Mouse (Mus musculus): ENCODE results near the gene Dmkn. TPM values are rescaled to one million over a fixed set of nuclear protein-coding genes. Genes with fewer than 3 reads are reported as not detected.

The Dmkn gene
- polyA plus RNA-seq, 1 experiment from 2014 or later: 0.74 TPM

DNA sequence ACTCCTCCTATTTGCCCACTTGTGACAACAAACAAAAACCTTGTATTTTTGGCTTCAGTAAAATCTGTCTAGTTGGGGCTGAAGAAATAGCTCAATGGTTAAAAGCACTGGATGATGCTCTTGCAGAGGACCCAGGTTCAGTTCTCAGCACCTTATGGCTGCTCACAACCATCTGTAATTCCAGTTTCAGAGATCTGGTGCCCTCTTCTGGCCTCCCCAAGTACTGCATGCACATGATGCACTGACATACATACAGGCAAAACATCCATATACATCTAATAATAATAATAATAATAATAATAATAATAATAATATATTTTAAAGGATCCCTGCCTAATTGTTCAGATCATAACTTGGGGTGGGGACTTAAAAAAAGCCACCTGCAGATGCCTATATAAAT is 37.1 kb downstream of the Dmkn start:
- no peak for ATAC-seq (replicated peaks)
- no peaks in the 10 kb centered on the region for H3K4me1 ChIP-seq
- no peaks in the 10 kb centered on the region; the same call in 1 of the 2 replicates for H3K9me3 ChIP-seq
- no peaks in the 10 kb centered on the region for H3K27me3 ChIP-seq
- H3K27ac ChIP-seq (replicated peaks): no peak overlapping the region
- no peak overlapping the region for H3K4me2 ChIP-seq (replicated peaks)
- no peak overlapping the region for H3K4me3 ChIP-seq
- no peaks in the 10 kb centered on the region for H3K36me3 ChIP-seq
- H3K9ac ChIP-seq (replicated peaks): no peak overlapping the region

- ATAC-seq (replicated peaks): no peak
- Histone ChIP-seq H3K4me2 (replicated peaks) (no peak overlapping the region), H3K27ac (replicated peaks) (no peak overlapping the region), H3K4me1 (no peaks in the 10 kb centered on the region), H3K27me3 (no peaks in the 10 kb centered on the region), H3K36me3 (no peaks in the 10 kb centered on the region), H3K9ac (replicated peaks) (no peak overlapping the region), H3K9me3 (no peaks in the 10 kb centered on the region), H3K4me3 (no peak overlapping the region)
- 96% methylated on average over 3 of the region's 3 CpGs for WGBS
Measured at GRCm38 (mm10) chr7:30803256-30803655, 39.7 kb downstream of the Dmkn start.

DNA sequence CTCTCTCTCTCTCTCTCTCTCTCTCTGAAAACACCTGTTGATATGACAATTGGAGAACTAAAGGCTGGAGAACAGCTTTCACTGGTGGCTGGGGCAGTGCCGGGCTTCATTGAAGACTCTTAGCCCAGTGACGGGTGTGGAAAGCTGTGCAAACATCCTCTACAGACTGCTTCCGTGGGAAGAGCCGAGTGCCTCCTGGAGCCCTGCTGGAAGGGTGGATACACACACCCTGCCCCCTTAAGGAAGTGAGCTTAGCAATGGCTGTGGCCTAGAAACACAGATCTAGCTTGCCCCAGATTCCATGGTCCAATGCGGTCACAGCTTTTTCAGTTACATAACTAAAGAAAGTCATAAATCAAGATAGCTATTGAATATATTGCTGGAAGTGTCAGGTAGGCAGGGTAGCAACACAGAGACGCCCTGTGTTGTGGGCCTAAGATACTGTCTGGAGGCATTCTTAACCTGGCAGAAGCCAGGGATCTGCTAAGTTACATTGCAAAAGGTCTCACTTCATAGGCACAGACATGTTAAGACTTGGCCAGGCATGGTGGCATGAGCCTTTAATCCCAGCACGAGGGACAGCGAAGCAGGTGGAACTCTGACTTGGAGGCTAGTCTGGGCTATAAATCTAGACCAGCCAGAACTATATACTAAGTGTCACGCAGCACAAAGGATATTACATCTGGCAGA is 40.6 kb downstream of the Dmkn start:
- H3K9ac ChIP-seq (replicated peaks): no peak overlapping the region
- no peak overlapping the region for H3K4me2 ChIP-seq (replicated peaks)
- no peaks in the 10 kb centered on the region for H3K36me3 ChIP-seq
- H3K9me3 ChIP-seq: no peaks in the 10 kb centered on the region
- H3K27ac ChIP-seq (replicated peaks): no peak overlapping the region
- 89% methylated on average over 9 of the region's 9 CpGs for WGBS
- ATAC-seq (replicated peaks): no peak
- no peaks in the 10 kb centered on the region for H3K27me3 ChIP-seq
- H3K4me1 ChIP-seq: no peaks in the 10 kb centered on the region
- H3K4me3 ChIP-seq: no peak overlapping the region

GRCm38 (mm10) chr7:30805924-30806323 is 42.4 kb downstream of the Dmkn start:
- 49% methylated on average over 6 of the region's 6 CpGs for WGBS
- no peak for ATAC-seq (replicated peaks)

DNA sequence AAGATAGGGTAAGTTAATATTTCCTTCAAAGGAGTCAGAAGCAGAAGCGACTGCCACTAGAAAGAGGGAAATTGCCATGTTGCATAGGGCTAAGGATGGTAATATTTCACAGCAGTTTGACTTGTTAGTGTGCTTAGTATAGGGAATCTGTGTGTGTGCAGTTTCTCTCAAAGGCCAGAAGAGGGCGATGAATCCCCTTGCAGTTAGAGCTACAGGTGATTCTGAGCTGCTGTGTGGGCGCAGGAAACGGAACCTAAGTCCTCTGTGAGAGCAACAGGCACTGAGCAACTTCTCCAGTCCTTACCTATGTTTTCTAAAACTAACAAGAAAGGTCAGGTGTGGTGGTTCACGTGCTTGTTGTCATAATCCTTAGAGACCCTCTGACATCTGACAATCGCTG is 46.8 kb downstream of the Dmkn start:
- H3K9me3 ChIP-seq: no peaks in the 10 kb centered on the region
- ATAC-seq (replicated peaks): no peak
- 51% methylated on average over 6 of the region's 6 CpGs for WGBS

More at GRCm38 (mm10) chr7:30805924-30806323, 42.4 kb downstream of the Dmkn start:
- Histone ChIP-seq H3K9ac (replicated peaks) (no peak overlapping the region), H3K4me1 (no peaks in the 10 kb centered on the region), H3K4me3 (no peak overlapping the region), H3K36me3 (no peaks in the 10 kb centered on the region), H3K27me3 (no peaks in the 10 kb centered on the region), H3K9me3 (no peaks in the 10 kb centered on the region), H3K27ac (replicated peaks) (no peak overlapping the region), H3K4me2 (replicated peaks) (no peak overlapping the region)

DNA sequence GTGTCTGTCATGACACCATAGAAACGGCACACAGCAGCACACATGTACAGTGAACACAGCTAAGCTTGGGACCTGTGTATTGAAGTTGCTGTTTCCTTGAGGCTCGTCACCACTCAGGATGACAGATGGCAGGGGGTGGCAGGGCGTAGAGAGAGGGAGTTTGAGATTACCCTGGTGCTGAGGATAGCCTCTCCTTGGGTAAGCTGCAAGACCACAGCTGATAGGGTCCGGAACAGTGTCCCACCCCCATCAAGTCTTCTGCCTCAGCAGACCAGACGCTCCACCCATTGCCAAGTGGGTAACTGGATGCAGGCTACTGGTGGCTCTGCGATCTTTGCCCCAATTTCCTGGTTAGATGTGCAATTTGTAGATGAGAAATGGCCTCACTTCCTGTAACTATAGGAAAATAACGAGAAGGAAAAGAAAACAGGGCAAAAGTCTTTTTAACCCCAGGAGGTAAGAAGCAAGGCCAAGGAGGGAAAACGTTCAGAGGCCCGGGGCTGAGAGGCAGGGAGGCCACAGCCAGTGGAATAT is 48.3 kb downstream of the Dmkn start:
- WGBS: 73% methylated on average over 9 of the region's 9 CpGs
- H3K27ac ChIP-seq (replicated peaks): no peak overlapping the region
- ATAC-seq (replicated peaks): no peak
- no peak overlapping the region for H3K4me3 ChIP-seq
- H3K27me3 ChIP-seq: no peaks in the 10 kb centered on the region
- no peaks in the 10 kb centered on the region for H3K9me3 ChIP-seq
- H3K36me3 ChIP-seq: no peaks in the 10 kb centered on the region
- no peaks in the 10 kb centered on the region for H3K4me1 ChIP-seq
- no peak overlapping the region for H3K9ac ChIP-seq (replicated peaks)
- no peak overlapping the region for H3K4me2 ChIP-seq (replicated peaks)

More for the DNA sequence above, 46.8 kb downstream of the Dmkn start:
- Histone ChIP-seq H3K27me3 (no peaks in the 10 kb centered on the region), H3K4me2 (replicated peaks) (no peak overlapping the region), H3K9ac (replicated peaks) (no peak overlapping the region), H3K36me3 (no peaks in the 10 kb centered on the region), H3K4me1 (no peaks in the 10 kb centered on the region), H3K27ac (replicated peaks) (no peak overlapping the region), H3K4me3 (no peak overlapping the region)

DNA sequence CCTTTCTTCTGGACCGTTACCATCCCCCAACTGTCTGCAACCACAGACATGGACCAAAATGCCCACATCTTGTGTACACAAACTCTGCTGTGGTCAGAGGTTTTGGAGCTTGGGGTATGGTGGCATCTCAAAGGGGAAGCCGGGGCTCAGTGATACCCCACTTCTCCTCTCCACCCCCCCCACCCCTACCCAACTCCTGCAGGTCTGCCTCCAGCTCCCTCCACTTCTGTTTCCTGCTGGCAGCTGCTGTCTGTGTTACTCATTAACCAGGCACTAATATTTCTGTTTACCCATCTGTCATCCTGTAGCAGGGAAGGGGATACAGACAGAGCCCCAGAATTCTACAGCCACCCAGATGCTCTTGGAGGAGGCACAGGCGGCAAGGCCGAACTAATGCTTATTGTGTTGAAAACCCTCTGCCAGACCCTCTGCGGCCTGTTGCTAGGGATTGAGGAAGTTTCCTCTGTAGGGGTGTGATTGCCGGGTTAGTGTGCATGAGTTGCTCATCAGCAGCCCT is 48.8 kb downstream of the Dmkn start:
- Histone ChIP-seq H3K4me1 (no peaks in the 10 kb centered on the region), H3K4me2 (replicated peaks) (no peak overlapping the region), H3K27me3 (no peaks in the 10 kb centered on the region), H3K4me3 (no peak overlapping the region), H3K27ac (replicated peaks) (no peak overlapping the region), H3K9me3 (no peaks in the 10 kb centered on the region), H3K36me3 (no peaks in the 10 kb centered on the region), H3K9ac (replicated peaks) (no peak overlapping the region)
- 66% methylated on average over 6 of the region's 6 CpGs for WGBS
- ATAC-seq (replicated peaks): no peak

DNA sequence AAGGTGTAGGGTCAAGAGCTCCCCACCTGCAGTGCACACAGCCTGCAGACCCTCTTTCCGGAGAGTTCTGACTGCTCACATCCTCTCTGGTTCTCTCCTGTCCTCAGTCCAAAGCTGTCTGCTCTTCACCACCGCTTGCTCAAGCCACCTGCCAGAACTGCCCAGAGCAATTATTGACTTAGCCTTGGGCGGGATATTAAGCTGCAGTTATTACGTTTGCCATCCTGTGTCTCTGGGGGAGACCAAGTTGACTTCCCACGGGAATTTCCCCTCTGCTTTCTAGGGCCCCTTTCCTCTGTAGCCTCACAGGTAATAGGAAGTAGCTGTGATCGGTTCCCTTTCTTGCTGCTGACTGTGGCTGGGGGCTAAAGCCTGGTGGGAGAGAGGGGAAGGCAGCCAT is 56.6 kb downstream of the Dmkn start:
- Histone ChIP-seq H3K4me3 (no peak overlapping the region), H3K4me2 (replicated peaks) (no peak overlapping the region), H3K27ac (replicated peaks) (no peak overlapping the region), H3K36me3 (no peaks in the 10 kb centered on the region), H3K27me3 (no peaks in the 10 kb centered on the region), H3K4me1 (no peaks in the 10 kb centered on the region), H3K9me3 (no peaks in the 10 kb centered on the region), H3K9ac (replicated peaks) (no peak overlapping the region)
- WGBS: 78% methylated on average over 6 of the region's 6 CpGs
- ATAC-seq (replicated peaks): no peak

- Histone ChIP-seq H3K9ac (replicated peaks) (no peak overlapping the region), H3K4me3 (no peak overlapping the region), H3K9me3 (no peaks in the 10 kb centered on the region), H3K27me3 (no peaks in the 10 kb centered on the region), H3K4me2 (replicated peaks) (no peak overlapping the region), H3K27ac (replicated peaks) (no peak overlapping the region), H3K4me1 (no peaks in the 10 kb centered on the region), H3K36me3 (no peaks in the 10 kb centered on the region)
- 68% methylated on average over 7 of the region's 7 CpGs for WGBS
- no peak for ATAC-seq (replicated peaks)
Measured at GRCm38 (mm10) chr7:30820854-30821445, 57.4 kb downstream of the Dmkn start.

DNA sequence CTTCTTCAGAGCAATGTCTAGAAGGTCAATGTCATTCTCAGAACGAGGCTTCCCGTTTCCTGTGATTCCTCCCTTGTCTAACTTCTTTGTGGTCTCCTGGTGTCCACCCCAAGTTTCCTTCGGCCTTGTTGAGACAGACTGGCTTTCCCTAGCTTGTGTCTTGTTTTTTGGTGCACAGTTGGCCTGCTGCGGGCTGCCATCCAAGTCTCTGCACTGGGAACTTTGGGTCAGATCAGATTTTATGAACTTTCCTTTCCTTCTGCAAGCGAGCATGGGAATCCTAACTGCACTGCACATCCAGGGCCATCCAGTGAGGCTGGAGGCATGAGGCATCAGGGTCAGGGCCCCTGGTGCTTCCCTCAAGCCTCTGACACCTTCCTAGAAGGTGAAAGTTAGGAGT is 58.0 kb downstream of the Dmkn start:
- no peak overlapping the region for H3K27ac ChIP-seq (replicated peaks)
- no peaks in the 10 kb centered on the region for H3K9me3 ChIP-seq
- no peaks in the 10 kb centered on the region for H3K4me1 ChIP-seq
- no peaks in the 10 kb centered on the region for H3K27me3 ChIP-seq
- ATAC-seq (replicated peaks): no peak
- H3K9ac ChIP-seq (replicated peaks): no peak overlapping the region
- no peak overlapping the region for H3K4me2 ChIP-seq (replicated peaks)
- H3K36me3 ChIP-seq: no peaks in the 10 kb centered on the region
- WGBS: 74% methylated on average over 5 of the region's 5 CpGs
- no peak overlapping the region for H3K4me3 ChIP-seq

DNA sequence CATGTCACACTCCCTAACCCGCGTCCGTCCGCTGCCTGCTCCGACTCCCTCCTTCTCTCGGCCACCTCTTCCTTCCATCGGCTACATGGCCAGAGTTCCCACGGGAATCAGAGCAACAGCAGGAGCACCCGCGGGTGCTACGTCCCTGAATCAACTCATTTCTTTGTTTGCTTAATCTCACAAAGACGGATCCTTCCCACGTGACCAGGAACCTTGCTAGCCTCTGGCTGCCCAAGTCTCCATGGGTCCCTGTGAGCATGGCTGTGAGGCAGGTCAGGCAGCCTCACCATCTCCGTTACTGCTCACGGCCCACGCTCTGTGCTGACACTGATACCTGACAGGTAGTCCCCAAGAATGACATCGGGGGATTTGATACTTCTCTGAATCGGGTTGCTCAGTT is 60.1 kb downstream of the Dmkn start, which contains the start of gene Ffar2:
Gene Ffar2 (minus strand): TSS at position 101 of the 400 bp plus-strand sequence.
- 90% methylated on average over 18 of the region's 18 CpGs for WGBS
- ATAC-seq (replicated peaks): no peak
- H3K27ac ChIP-seq (replicated peaks): no peak within 1 kb of the TSS
- no peaks in the 10 kb centered on the region for H3K4me1 ChIP-seq
- H3K27me3 ChIP-seq: no peaks in the 10 kb centered on the region
- no peaks in the 10 kb centered on the region for H3K36me3 ChIP-seq
- H3K4me3 ChIP-seq: no peak within 1 kb of the TSS
- no peak within 1 kb of the TSS for H3K4me2 ChIP-seq (replicated peaks)
- H3K9me3 ChIP-seq: no peaks in the 10 kb centered on the region
- H3K9ac ChIP-seq (replicated peaks): no peak within 1 kb of the TSS

DNA sequence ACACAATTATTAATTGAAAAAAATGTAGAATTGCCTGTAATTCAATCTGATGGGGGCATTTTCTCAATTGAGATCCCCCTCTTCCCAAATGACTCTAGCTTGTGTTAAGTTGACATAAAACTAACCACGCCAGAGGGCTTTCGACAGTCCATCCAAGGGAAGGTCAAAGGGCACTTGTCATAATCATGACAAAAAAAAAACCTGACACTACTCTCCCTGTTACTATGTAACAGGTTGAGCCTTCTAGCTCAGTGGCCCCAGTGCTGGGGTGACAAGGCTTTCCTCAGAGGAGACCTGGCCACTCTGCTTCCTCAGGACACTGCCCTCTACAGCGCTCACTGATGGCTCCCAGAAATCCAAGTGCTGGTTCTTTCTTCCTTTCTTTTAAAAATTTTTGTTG is 60.8 kb downstream of the Dmkn start:
- H3K4me3 ChIP-seq: no peak overlapping the region
- H3K27ac ChIP-seq (replicated peaks): no peak overlapping the region
- H3K9ac ChIP-seq (replicated peaks): no peak overlapping the region
- no peak for ATAC-seq (replicated peaks)
- 93% methylated on average over 3 of the region's 3 CpGs for WGBS
- H3K4me1 ChIP-seq: no peaks in the 10 kb centered on the region
- H3K36me3 ChIP-seq: no peaks in the 10 kb centered on the region
- no peak overlapping the region for H3K4me2 ChIP-seq (replicated peaks)
- no peaks in the 10 kb centered on the region for H3K9me3 ChIP-seq
- H3K27me3 ChIP-seq: no peaks in the 10 kb centered on the region

Data from forebrain, embryonic 15.5 days (tissue).